Comparison of ENCODE assay signal across 11 mouse cellular contexts in the genomic region with DNA sequence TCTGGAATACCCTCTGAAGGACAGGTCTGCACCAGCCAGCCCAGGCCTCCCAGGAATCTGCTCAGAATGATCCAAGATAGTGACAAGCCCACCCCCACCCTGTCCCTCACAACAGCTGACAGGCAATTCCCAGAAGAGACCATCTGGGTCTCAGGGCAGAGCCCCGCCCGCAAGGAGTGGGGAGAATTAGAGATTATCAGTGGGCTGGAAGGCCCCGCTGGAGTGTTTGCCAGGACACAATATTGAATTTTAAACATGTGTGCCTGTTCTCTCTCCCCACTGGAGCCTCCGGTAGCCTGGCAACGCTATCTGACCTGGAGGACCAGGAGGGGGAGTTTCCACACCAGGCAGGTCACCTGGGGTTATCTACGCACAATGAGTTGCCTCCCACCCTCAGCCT.
DNase-seq lines count a peak whose midpoint lies in the region; ATAC-seq lines count a peak whose summit lies in the region.
"Had no signal": no experiment of that assay in that cellular context is flagged by ENCODE, and none has a peak within 500 bp of the region (broad histone marks: within the 10 kb centered on the region; RNA-seq: fewer than 3 reads in every experiment).

No protein-coding gene starts in this region.

- H3K9ac ChIP-seq in heart, embryonic 11.5 days (ENCODE audit: low read depth, low read length): no peak overlapping the region
- H3K9ac ChIP-seq in midbrain, embryonic 16.5 days (ENCODE audit: low read depth, low read length): peak overlapping the region; percentile 28

- H3K9me3 ChIP-seq in heart, embryonic 11.5 days (replicated peaks; ENCODE audit: control insufficient read depth, low read length): no peaks in the 10 kb centered on the region
- H3K9me3 ChIP-seq in midbrain, embryonic 16.5 days (replicated peaks; ENCODE audit: control insufficient read depth, low read length, poor library complexity, severe bottlenecking): no peaks in the 10 kb centered on the region
- H3K9me3 ChIP-seq: megakaryocyte, embryonic 14.5 days had no signal

- H3K4me2 ChIP-seq in heart, embryonic 11.5 days: peak overlapping the region; percentile 35
- H3K4me2 ChIP-seq in midbrain, embryonic 16.5 days (ENCODE audit: low read length): no peak overlapping the region

- H3K27me3 ChIP-seq in heart, embryonic 11.5 days (ENCODE audit: control insufficient read depth, insufficient read depth, low read length): no peaks in the 10 kb centered on the region
- no peaks in the 10 kb centered on the region for H3K27me3 ChIP-seq in midbrain, embryonic 16.5 days (ENCODE audit: control insufficient read depth, insufficient read depth, low read depth, low read length)

- intact Hi-C loops in heart, postnatal 25 days (cut with DNase I): loop anchor here (5.0 kb wide), 2 partner anchors 54 to 91 kb away; no protein-coding TSS in a partner anchor

- no peaks in the 10 kb centered on the region for H3K36me3 ChIP-seq in heart, embryonic 11.5 days (ENCODE audit: control insufficient read depth, insufficient read depth, low read length)
- H3K36me3 ChIP-seq in midbrain, embryonic 16.5 days (ENCODE audit: control insufficient read depth, insufficient read depth, low read length): no peaks in the 10 kb centered on the region

- peaks cover 18% of the 10 kb centered on the region for H3K4me1 ChIP-seq in heart, embryonic 11.5 days (ENCODE audit: control insufficient read depth, insufficient read depth, low read length)
- peaks cover 13% of the 10 kb centered on the region for H3K4me1 ChIP-seq in midbrain, embryonic 16.5 days (ENCODE audit: control insufficient read depth, insufficient read depth, low read length)
- H3K4me1 ChIP-seq: megakaryocyte, embryonic 14.5 days had no signal

- H3K27ac ChIP-seq in heart, embryonic 11.5 days (ENCODE audit: low read depth, low read length): peak overlapping the region; percentile 22; the same call in 1 of the 2 replicates
- 0 out of 2 replicates have a peak overlapping the region, but pooled peaks have one; percentile 25 for H3K27ac ChIP-seq in midbrain, embryonic 16.5 days (ENCODE audit: low read length)
- H3K27ac ChIP-seq: left cerebral cortex, adult 2 months had no signal

- WGBS in heart, embryonic 11.5 days (ENCODE audit: insufficient replicate concordance): 13% methylated on average over 6 of the region's 6 CpGs
- 15% methylated on average over 6 of the region's 6 CpGs for WGBS in midbrain, embryonic 16.5 days

- DNase-seq in heart, postnatal 25 days (ENCODE audit: low spot score): no peak
- peak; percentile 31 for DNase-seq in embryo, embryonic 11 days
- peak; percentile 60 for DNase-seq in heart, postnatal 4 days
- DNase-seq in gastrocnemius, postnatal 10 days: no peak
- DNase-seq in layer of hippocampus, adult 8-10 months (ENCODE audit: low spot score in 2 of 2): no peak
- DNase-seq in right cerebral cortex, postnatal 4 days: no peak
- DNase-seq: adrenal gland, postnatal 25 days had no signal

- ATAC-seq in heart, embryonic 11.5 days (replicated peaks; ENCODE audit: insufficient number of reproducible peaks, low FRiP score, low TSS enrichment): 0 out of 2 replicates have a peak, but pooled peaks have one; percentile 27
- peak; percentile 40; the same call in 1 of the 2 replicates for ATAC-seq in midbrain, embryonic 16.5 days

- H3K4me3 ChIP-seq in heart, embryonic 11.5 days (ENCODE audit: low read depth, low read length): no peak overlapping the region
- no peak overlapping the region for H3K4me3 ChIP-seq in midbrain, embryonic 16.5 days (ENCODE audit: low read depth, low read length)
- H3K4me3 ChIP-seq: left cerebral cortex, adult 2 months; megakaryocyte, embryonic 14.5 days had no signal

Comparison
In these comparisons a context has a peak if more than half of its experiments do, and no peak if none do; other contexts are left out.
1. DNase-seq: peak in embryo, embryonic 11 days (single experiment) and heart, postnatal 4 days (single experiment); none in heart, postnatal 25 days (single experiment), gastrocnemius, postnatal 10 days (single experiment), layer of hippocampus, adult 8-10 months (0 of 2) and right cerebral cortex, postnatal 4 days (single experiment).